Mouse (Mus musculus) liver, embryonic 13.5 days (tissue): Measurements from ENCODE around the gene Efcab7. TPM values are rescaled to one million over a fixed set of nuclear protein-coding genes. Genes with fewer than 3 reads are reported as not detected.

Source experiments
- ATAC-seq: fragments of 200-750 bp; cut with Nextera tagmentation; 2 replicates; pipeline ENCODE4 v1.8.0; 2017; ENCODE audit warnings: low read depth, mild to moderate bottlenecking, moderate number of reproducible peaks, moderate library complexity
- DNase-seq: peaks from one replicate; pipeline ENCODE4 v3.0.0; 2022
- H3K27ac ChIP-seq: fragments of 300-500 bp; sonication (generic); 2 replicates; pipeline ENCODE4 v1.5.1; 2015; ENCODE audit warnings: moderate library complexity, mild to moderate bottlenecking, inconsistent platforms
- H3K27me3 ChIP-seq: fragments of 300-500 bp; sonication (generic); 2 replicates; pipeline ENCODE4 v1.6.1; 2015; ENCODE audit warnings: mild to moderate bottlenecking, inconsistent platforms
- H3K36me3 ChIP-seq: fragments of 300-500 bp; sonication (generic); 2 replicates; pipeline ENCODE4 v1.6.1; 2015; ENCODE audit warnings: mild to moderate bottlenecking, inconsistent platforms
- H3K4me1 ChIP-seq: fragments of 300-500 bp; sonication (generic); replicated peaks from 2 replicates; pipeline ENCODE4 v1.6.1; 2015; ENCODE audit warnings: inconsistent platforms
- H3K4me2 ChIP-seq: fragments of 300-500 bp; sonication (generic); 2 replicates; pipeline ENCODE4 v1.6.1; 2015; ENCODE audit warnings: inconsistent platforms, mild to moderate bottlenecking, moderate library complexity
- H3K4me3 ChIP-seq: fragments of 300-500 bp; sonication (generic); replicated peaks from 2 replicates; pipeline ENCODE4 v1.5.1; 2015; ENCODE audit warnings: mild to moderate bottlenecking, inconsistent platforms
- H3K9ac ChIP-seq: fragments of 300-500 bp; sonication (generic); 2 replicates; pipeline ENCODE4 v1.6.1; 2015; ENCODE audit warnings: mild to moderate bottlenecking, inconsistent platforms
- H3K9me3 ChIP-seq: fragments of 300-500 bp; sonication (generic); replicated peaks from 2 replicates; pipeline ENCODE4 v1.6.1; 2016; ENCODE audit warnings: inconsistent platforms
- WGBS: fragments of 180-500 bp; shearing (Covaris S2); methylation state at CpG from one replicate; pipeline ENCODE4 v1.1.7; 2015; ENCODE audit not compliant: insufficient replicate concordance; 5-methylcytosine and 5-hydroxymethylcytosine counted together
- polyA plus RNA-seq: library from polyadenylated mRNA; unstranded; fragments of >200 nt; fragmentation: Nextera tagmentation; extraction: Ambion mirVana; gene quantifications from 2 replicates; pipeline ENCODE4 v1.2.1, GENCODE M21; 2015

Efcab7 gene
- polyA plus RNA-seq, 1 experiment from 2014 or later, result 6.7 TPM

- Histone ChIP-seq H3K27me3 (no peaks in the 10 kb centered on the region), H3K4me1 (no peaks in the 10 kb centered on the region), H3K27ac (no peak overlapping the region), H3K36me3 (no peaks in the 10 kb centered on the region), H3K9me3 (no peaks in the 10 kb centered on the region), H3K4me3 (no peak overlapping the region), H3K4me2 (no peak overlapping the region), H3K9ac (no peak overlapping the region)
- DNase-seq (no peak), ATAC-seq (no peak)
- 81% methylated on average over 2 of the region's 2 CpGs for WGBS
Measured at GRCm38 (mm10) chr4:99946516-99946915, 117.5 kb downstream of the Efcab7 start.

GRCm38 (mm10) chr4:99947192-99947591 lies 118.2 kb downstream of the Efcab7 start:
- Histone ChIP-seq H3K27me3 (no peaks in the 10 kb centered on the region), H3K9me3 (no peaks in the 10 kb centered on the region), H3K4me3 (no peak overlapping the region), H3K9ac (no peak overlapping the region), H3K36me3 (no peaks in the 10 kb centered on the region), H3K27ac (no peak overlapping the region), H3K4me2 (no peak overlapping the region), H3K4me1 (no peaks in the 10 kb centered on the region)
- WGBS, result 62% methylated on average over 1 of the region's 1 CpGs
- ATAC-seq, result no peak
- no peak for DNase-seq

- Histone ChIP-seq H3K4me3 (no peak overlapping the region), H3K4me2 (no peak overlapping the region), H3K9me3 (no peaks in the 10 kb centered on the region), H3K27me3 (no peaks in the 10 kb centered on the region), H3K27ac (no peak overlapping the region), H3K4me1 (no peaks in the 10 kb centered on the region), H3K9ac (no peak overlapping the region), H3K36me3 (no peaks in the 10 kb centered on the region)
- ATAC-seq (no peak), DNase-seq (no peak)
- WGBS, result 86% methylated on average over 1 of the region's 1 CpGs
Measured at GRCm38 (mm10) chr4:99947896-99948295, 118.9 kb downstream of the Efcab7 start.

- no peak overlapping the region for H3K27ac ChIP-seq
- no peak overlapping the region for H3K9ac ChIP-seq
- no peak for ATAC-seq
- no peak overlapping the region for H3K4me2 ChIP-seq
- peaks cover 9% of the 10 kb centered on the region for H3K4me1 ChIP-seq
- H3K4me3 ChIP-seq, result no peak overlapping the region
- H3K36me3 ChIP-seq, result no peaks in the 10 kb centered on the region
- no peak for DNase-seq
- 74% methylated on average over 2 of the region's 2 CpGs for WGBS
- no peaks in the 10 kb centered on the region for H3K9me3 ChIP-seq
- H3K27me3 ChIP-seq, result no peaks in the 10 kb centered on the region
Measured at GRCm38 (mm10) chr4:99953904-99954303, 124.9 kb downstream of the Efcab7 start.

GRCm38 (mm10) chr4:99955396-99955795 lies 126.4 kb downstream of the Efcab7 start:
- DNase-seq (no peak), ATAC-seq (no peak)
- Histone ChIP-seq H3K4me3 (no peak overlapping the region), H3K27ac (no peak overlapping the region), H3K27me3 (no peaks in the 10 kb centered on the region), H3K9me3 (no peaks in the 10 kb centered on the region), H3K36me3 (no peaks in the 10 kb centered on the region), H3K4me2 (no peak overlapping the region), H3K4me1 (peaks cover 9% of the 10 kb centered on the region), H3K9ac (no peak overlapping the region)
- 77% methylated on average over 10 of the region's 10 CpGs for WGBS

- ATAC-seq, result no peak
- H3K27ac ChIP-seq, result no peak overlapping the region
- H3K4me2 ChIP-seq, result no peak overlapping the region
- H3K36me3 ChIP-seq, result no peaks in the 10 kb centered on the region
- 92% methylated on average over 4 of the region's 4 CpGs for WGBS
- no peak for DNase-seq
- no peaks in the 10 kb centered on the region for H3K27me3 ChIP-seq
- no peak overlapping the region for H3K4me3 ChIP-seq
- peaks cover 9% of the 10 kb centered on the region for H3K4me1 ChIP-seq
- no peaks in the 10 kb centered on the region for H3K9me3 ChIP-seq
- no peak overlapping the region for H3K9ac ChIP-seq
Measured at GRCm38 (mm10) chr4:99957186-99957585, 128.2 kb downstream of the Efcab7 start.

GRCm38 (mm10) chr4:99958084-99958815 lies 129.3 kb downstream of the Efcab7 start:
- Histone ChIP-seq H3K27me3 (no peaks in the 10 kb centered on the region), H3K4me1 (peaks cover 9% of the 10 kb centered on the region), H3K36me3 (no peaks in the 10 kb centered on the region; the same call in 1 of the 2 replicates), H3K9ac (no peak overlapping the region), H3K4me2 (no peak overlapping the region), H3K4me3 (no peak overlapping the region), H3K27ac (no peak overlapping the region), H3K9me3 (no peaks in the 10 kb centered on the region)
- ATAC-seq, result no peak
- no peak for DNase-seq
- 47% methylated on average over 7 of the region's 7 CpGs for WGBS

GRCm38 (mm10) chr4:99959308-99959707 lies 130.3 kb downstream of the Efcab7 start:
- WGBS, result 53% methylated on average over 3 of the region's 3 CpGs

More at GRCm38 (mm10) chr4:99959308-99959707, 130.3 kb downstream of the Efcab7 start:
- H3K9ac ChIP-seq, result no peak overlapping the region
- DNase-seq (no peak), ATAC-seq (no peak)
- no peaks in the 10 kb centered on the region for H3K9me3 ChIP-seq
- no peak overlapping the region for H3K4me3 ChIP-seq
- H3K27ac ChIP-seq, result no peak overlapping the region
- peaks cover 9% of the 10 kb centered on the region for H3K4me1 ChIP-seq
- H3K27me3 ChIP-seq, result no peaks in the 10 kb centered on the region
- H3K36me3 ChIP-seq, result peaks cover 9% of the 10 kb centered on the region; the same call in 1 of the 2 replicates
- no peak overlapping the region for H3K4me2 ChIP-seq

Other genes with a start within 250 kb of the Efcab7 start
- gene Foxd3, start 172.9 kb upstream of the Efcab7 start, polyA plus RNA-seq, result not detected in 2 replicates
- 14.5 and 18.5 TPM in 2 replicates for gene Alg6, start 113.5 kb upstream of the Efcab7 start, polyA plus RNA-seq
- 51.1 and 58.7 TPM in 2 replicates for gene Pgm1, start 100.2 kb downstream of the Efcab7 start, polyA plus RNA-seq
- 27.8 and 30.4 TPM in 2 replicates for gene Itgb3bp, start 100.6 kb downstream of the Efcab7 start, polyA plus RNA-seq